In genomic region chr7:137859681-137860080, GRCm38 (mm10) we compare ENCODE assay signal across 18 mouse cellular contexts.
"Had no signal": no experiment of that assay in that cellular context is flagged by ENCODE, and none has a peak within 500 bp of the region (broad histone marks: within the 10 kb centered on the region; RNA-seq: fewer than 3 reads in every experiment).

No protein-coding gene starts in this region.

- DNase-seq: liver, embryonic 13.5 days; liver, postnatal 0 days; right cerebral cortex, postnatal 25 days; right cerebral cortex, postnatal 4 days; spleen, adult 18-20 months; thymus, adult 18-20 months; thymus, postnatal 14 days; thymus, postnatal 36 days had no signal

- H3K4me2 ChIP-seq: liver, embryonic 11.5 days; liver, embryonic 13.5 days; liver, embryonic 15.5 days; lung, embryonic 15.5 days; midbrain, embryonic 11.5 days; midbrain, embryonic 13.5 days; midbrain, embryonic 15.5 days; neural tube, embryonic 12.5 days had no signal

- H3K4me1 ChIP-seq: liver, embryonic 13.5 days; liver, embryonic 15.5 days; megakaryocyte, embryonic 14.5 days; neural tube, embryonic 12.5 days had no signal

- H3K27ac ChIP-seq: liver, embryonic 13.5 days; liver, embryonic 15.5 days; lung, embryonic 15.5 days; macrophage; midbrain, embryonic 13.5 days; midbrain, embryonic 15.5 days; neural tube, embryonic 12.5 days had no signal

- H3K9ac ChIP-seq: liver, embryonic 13.5 days; liver, embryonic 15.5 days; liver, postnatal 0 days; lung, embryonic 15.5 days; midbrain, embryonic 13.5 days; midbrain, embryonic 15.5 days; neural tube, embryonic 12.5 days had no signal

- ATAC-seq: liver, postnatal 0 days; lung, postnatal 0 days; midbrain, embryonic 13.5 days; midbrain, embryonic 15.5 days had no signal

- H3K4me3 ChIP-seq: liver, embryonic 13.5 days; liver, embryonic 15.5 days; lung, embryonic 15.5 days; megakaryocyte, embryonic 14.5 days; midbrain, embryonic 13.5 days; midbrain, embryonic 15.5 days; neural tube, embryonic 12.5 days had no signal

- H3K9me3 ChIP-seq: liver, embryonic 13.5 days; liver, embryonic 15.5 days; lung, embryonic 15.5 days; megakaryocyte, embryonic 14.5 days; midbrain, embryonic 13.5 days; midbrain, embryonic 15.5 days; neural tube, embryonic 12.5 days had no signal

- H3K36me3 ChIP-seq: liver, embryonic 13.5 days; liver, embryonic 15.5 days; lung, embryonic 15.5 days; midbrain, embryonic 13.5 days; midbrain, embryonic 15.5 days; neural tube, embryonic 12.5 days had no signal

- H3K27me3 ChIP-seq: liver, embryonic 13.5 days; liver, embryonic 15.5 days; lung, embryonic 15.5 days; midbrain, embryonic 13.5 days; midbrain, embryonic 15.5 days; neural tube, embryonic 12.5 days had no signal
